Mouse (Mus musculus) kidney, adult 9 months (tissue): ENCODE measurements around the gene Srek1ip1.

Experiments
- DNase-seq: peaks from one replicate; pipeline ENCODE4 v3.0.0; 2022

The Srek1ip1 gene

GRCm38 (mm10) chr13:104843295-104844089 is 51.2 kb downstream of the Srek1ip1 start:
- DNase-seq, result no peak

DNA sequence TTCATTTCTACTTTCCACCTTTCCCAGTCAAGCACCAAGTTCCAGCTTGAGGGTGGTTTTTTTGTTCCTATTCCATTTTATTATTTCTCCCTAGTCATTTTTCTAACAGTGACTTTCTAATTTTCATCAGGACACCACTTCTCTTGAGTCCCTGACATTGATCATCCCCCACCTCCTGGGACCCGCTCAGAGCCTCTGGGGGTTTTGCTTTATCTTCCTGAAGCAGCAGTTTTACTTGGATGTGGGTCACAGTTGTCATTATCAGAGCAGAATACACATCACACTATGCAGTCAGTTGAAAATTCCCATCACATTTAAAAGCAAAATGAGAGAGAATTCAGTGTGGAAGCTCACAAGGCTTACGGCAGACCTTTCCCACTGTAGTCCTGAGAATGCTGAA is 61.4 kb downstream of the Srek1ip1 start:
- no peak for DNase-seq

GRCm38 (mm10) chr13:104863127-104863979 is 71.1 kb downstream of the Srek1ip1 start, which contains the start of gene Shisal2b:
Gene Shisal2b (minus strand): TSS chr13:104863893.
- DNase-seq, result no peak

- DNase-seq, result no peak
Measured at GRCm38 (mm10) chr13:104866726-104867125, 74.4 kb downstream of the Srek1ip1 start.

GRCm38 (mm10) chr13:104869907-104870306 is 77.6 kb downstream of the Srek1ip1 start:
- no peak for DNase-seq

DNA sequence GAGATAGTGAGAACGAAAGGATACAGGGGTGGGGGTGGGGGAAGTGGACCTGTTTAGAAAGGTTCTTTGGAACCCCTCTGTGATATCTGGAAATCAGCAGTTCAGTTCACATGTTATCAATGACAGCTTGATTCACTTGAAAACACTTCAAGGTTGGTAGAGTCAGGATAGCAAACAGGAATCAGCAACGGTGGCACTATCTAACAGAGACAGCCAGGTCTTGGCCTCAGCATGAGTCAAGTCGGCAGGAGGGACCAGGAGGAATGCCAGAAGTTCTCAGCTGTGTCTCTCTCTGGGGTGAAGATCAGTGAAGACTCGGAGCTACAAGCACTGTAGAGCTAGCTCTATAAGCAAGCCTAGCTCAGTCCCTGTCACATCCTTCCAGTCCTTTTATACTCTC is 86.2 kb downstream of the Srek1ip1 start:
- DNase-seq, result no peak

GRCm38 (mm10) chr13:104883566-104884249 is 91.4 kb downstream of the Srek1ip1 start:
- DNase-seq, result no peak

DNA sequence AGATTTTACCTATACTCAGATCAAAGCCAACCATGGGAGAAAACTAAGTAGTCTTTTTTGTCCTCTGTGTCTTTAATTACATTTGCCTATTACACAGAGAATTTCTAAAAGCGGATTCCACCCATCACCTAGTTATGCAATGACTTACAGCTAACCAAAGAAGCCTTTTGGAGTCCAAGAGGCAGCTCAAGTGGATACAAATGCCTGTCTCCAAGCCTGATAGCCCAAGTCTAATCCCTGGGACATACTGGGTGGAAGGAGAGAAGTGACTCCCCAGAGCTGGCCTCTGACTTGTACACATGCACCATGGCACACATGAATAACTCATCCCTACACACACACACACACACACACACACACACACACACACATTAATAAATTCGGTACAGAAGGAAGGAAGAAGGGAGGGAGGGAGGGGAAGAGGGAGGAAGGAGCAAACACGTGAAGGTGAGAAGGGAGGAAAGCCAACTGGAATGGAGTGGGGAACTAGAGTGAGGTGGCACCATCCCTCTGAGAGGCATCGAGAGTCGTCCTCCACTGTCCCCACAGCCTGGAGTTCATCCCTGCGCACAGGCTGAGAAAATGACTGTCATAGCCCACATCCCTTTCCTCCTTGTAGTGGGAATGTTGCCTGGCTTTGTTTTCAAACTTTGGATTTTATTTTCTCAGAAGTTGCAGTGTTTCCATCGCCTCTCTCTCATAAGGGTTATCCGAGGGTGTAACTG is 94.2 kb downstream of the Srek1ip1 start:
- no peak for DNase-seq
